Mouse (Mus musculus): ENCODE data around the gene Cdc37. TPM values are rescaled to one million over a fixed set of nuclear protein-coding genes. Genes with fewer than 3 reads are reported as not detected.

Cdc37 gene
- polyA plus RNA-seq (2012) = 216 and 275 TPM in 2 replicates

DNA sequence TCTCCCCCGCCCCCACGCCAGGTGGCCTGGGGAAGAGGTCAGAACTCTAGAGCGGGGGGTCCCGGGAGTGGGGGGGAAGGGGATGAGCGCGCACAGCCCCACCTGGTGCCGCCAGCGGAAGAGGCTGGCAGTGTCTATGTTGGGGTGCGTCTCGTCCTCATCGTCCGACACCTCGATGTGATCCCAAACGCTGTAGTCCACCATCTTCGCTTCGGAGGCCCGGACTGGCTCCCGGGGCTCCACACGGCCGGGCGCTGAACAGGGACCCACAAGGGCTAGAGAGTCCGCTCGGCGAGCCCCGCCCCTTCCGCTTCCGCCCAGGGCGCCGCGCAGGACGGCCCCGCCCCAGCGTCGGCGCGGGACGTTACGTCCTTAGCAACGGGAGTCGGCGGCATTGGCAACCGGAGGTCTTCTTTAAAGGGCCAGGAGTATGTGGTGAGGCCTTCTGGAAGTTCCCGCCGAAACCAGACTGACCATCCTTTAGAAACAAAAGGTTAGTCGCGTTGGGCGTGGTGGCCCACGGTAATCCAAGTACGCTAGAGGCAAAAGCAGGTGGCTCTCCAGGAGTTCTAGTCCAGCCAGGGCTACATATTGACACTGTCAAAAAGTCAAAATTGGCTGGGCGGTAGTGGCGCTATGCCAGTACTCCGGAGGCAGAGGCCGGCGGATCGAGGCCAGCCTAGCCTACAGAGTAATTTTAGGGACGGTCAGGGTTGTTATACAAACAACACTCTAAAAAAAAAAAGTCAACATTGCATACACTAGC, at the start of gene Cdc37:
Gene Cdc37, minus strand, starts transcription at position 329 of the 766 bp plus-strand sequence.
- no peak for TF ChIP-seq GATA1 (IDR thresholded peaks at IDR 0.05; ENCODE audit: low read length)

DNA sequence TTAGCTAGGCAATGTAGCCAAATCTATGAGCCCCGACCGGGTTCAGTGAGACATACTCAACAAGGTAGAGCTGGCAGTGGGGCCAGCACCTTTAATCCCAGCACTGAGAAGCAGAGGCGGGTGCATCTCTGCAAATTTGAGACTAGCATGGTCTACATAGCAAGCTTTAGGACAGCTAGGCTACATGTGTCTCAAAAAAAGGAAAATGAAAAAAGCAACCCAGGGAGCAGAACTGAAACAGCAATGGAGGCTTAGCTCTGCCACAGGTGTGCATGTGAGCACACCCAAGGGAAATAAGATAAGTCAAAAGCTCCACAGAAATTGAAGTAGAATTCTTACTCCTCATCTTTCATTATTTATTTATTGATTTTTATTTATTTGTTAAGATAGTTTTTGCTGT, 49.2 kb upstream of the Cdc37 start:
- no peak for TF ChIP-seq GATA1 (IDR thresholded peaks at IDR 0.05; ENCODE audit: low read length)

DNA sequence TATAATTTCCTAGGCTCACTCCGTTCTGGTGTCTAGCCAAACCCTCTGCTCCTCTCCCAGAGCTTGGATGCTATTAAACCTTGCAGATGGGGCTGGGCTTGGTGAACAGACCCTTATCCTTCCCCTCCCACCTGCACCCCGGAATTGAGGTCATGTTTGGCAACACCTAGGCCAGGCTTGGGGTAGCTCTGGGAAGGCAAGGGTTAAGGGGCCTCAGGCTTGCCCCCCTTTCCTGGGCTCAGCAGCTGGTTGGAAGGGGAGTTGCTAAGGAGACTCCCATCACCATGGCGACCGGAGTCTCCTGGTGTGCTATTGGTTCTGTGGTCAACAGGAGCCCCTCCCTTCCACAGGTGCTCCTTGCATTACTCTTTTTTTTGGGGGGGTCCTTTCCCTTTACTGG, 48.2 kb upstream of the Cdc37 start:
- no peak for TF ChIP-seq GATA1 (IDR thresholded peaks at IDR 0.05; ENCODE audit: low read length)

DNA sequence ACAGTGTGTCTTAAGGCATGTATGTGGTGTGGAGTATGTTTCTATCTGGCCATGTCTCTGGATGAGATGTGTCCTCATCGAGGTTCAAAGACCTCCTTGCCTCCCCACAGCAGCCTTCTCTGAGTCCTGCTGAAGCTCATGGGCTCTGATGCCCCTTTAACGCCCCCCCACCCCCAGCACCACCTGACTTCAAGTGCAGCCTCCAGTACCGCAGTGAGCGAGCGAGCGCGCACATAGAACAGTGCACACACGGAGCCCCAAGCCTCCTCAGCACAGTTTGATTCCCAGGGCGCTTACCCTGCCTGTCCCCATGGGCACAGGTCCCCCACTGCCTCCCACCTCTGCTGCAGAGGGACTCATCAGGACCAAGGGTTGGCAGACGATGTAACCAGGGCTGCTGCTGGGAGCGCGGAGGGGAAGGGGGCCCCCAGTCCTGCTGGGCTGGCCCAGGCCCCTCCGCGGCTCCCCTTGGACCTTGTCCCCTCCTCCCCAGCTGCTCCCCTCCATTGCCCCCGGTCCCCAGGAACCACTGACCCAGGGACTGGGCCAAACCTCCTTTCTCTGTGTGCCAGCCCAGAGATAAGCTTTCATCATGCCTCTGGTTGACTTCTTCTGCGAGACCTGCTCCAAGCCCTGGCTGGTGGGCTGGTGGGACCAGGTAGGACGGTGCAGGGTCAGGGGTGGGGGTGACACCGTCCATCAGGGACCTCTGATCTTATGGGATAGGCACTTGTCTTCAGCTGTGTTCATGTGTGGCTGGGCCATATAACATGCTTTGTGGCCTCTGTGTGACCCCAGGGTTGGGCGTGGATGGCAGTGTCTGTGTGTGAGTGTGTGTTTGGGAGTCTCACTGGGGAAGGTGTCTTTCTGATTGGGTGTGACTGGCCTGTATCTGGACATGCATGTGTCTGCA, 47.0 kb upstream of the Cdc37 start:
- no peak for TF ChIP-seq GATA1 (IDR thresholded peaks at IDR 0.05; ENCODE audit: low read length)

DNA sequence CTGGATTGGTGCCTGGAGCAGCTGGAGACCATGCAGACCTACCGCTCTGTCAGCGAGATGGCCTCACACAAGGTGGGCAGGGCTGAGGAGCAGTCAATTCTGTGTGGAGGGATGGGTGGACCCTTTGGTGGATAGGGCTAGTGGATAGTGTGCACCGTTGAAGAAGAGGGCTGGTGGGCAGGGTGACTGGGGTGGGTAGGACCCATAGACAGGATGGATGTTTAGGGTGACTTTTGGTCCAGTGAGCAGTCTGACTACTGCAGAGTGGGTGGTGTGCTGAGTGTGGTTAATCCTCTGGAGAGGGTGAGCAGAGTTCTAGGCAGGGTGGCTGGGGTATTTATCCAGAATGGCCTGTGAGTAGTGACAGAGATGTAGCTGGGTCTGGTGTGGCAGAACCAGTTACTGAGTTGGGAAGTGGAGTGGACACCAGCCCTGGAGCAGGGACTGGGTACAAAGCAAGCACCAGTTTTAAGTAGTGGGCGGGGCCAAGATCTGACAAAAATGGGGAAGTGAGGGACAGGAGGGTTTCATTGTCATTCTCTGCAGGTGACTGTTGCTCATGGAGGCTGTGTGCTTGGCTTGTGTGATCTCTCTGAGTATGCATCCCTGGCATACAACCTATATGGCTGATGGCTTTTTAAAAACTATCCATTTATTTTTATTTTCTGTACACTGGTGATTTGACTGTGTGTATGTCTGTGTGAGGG, 45.2 kb upstream of the Cdc37 start:
- no peak for TF ChIP-seq GATA1 (IDR thresholded peaks at IDR 0.05; ENCODE audit: low read length)

DNA sequence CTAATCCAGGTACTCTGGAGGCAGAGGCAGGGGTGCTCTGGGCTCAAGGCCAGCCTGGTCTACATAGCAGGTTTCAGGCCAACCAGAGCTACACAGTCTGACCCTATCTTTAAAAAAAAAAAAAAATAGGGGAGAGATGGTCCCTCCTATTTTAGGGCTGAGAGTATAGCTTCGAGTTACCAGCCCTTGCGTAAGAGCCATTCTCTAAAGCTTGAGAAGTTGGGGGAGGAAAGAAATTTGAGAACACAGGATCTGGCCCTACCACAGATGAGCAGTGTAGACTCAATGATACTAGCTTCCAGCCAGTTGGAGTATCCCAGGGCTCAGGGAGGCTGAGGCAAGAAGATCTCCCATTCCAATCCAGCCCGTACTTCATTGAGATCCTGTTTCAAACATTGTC, 44.0 kb upstream of the Cdc37 start:
- no peak for TF ChIP-seq GATA1 (IDR thresholded peaks at IDR 0.05; ENCODE audit: low read length)

DNA sequence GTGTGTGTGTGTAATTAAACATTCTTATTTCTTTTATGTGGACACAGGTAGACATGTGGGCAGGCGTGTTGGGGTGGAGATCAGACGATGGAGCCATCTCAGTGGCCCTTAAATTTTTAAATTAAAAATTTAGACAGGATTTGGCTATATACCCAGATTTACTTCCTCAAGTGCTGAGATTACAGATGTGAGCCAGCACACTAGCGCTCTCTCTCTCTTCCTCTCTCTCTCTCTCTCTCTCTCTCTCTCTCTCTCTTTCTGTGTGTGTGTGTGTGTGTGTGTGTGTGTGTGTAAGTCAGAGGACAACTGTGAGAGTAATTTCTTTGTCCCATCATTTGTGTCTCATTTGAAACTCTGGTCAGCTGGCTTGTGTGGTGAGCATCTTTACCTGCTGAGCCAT, 40.9 kb upstream of the Cdc37 start:
- TF ChIP-seq GATA1 (IDR thresholded peaks at IDR 0.05; ENCODE audit: low read length) = no peak

DNA sequence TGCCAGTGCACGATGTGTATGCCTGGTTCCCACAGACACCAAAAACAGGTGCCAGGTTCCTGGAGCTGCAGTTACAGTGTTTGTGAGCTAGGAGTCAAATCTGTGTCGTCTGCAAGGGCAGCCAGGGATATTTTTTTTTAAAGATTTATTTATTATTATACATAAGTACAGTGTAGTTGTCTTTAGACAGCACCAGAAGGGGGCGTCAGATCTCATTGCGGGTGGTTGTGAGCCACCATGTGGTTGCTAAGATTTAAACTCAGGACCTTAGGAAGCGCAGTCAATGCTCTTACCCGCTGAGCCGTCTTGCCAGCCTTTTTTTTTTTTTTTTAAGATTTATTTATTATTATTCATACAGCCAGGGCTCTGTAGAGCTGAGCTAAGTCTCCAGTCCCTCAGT, 40.1 kb upstream of the Cdc37 start:
- TF ChIP-seq GATA1 (IDR thresholded peaks at IDR 0.05; ENCODE audit: low read length) = no peak

DNA sequence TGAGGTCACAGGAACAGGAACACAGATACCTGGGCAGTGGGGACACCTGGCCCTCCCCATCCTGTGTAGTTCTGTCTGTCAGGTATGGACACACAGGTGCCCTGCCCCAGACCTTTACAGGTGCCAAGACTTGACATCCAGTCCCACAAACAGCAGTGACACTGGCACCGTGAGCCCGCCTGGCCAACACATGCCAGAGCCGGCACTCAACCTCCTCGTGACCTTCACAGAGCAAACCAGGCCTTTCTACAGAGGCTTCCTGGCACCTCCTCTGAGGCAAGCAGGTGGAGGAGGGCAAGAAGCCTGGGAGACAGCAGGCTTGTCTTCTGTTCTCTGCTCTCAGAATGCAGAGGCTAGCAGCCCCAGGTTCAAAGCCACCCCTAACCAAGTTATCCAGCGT, 35.7 kb upstream of the Cdc37 start:
- no peak for TF ChIP-seq GATA1 (IDR thresholded peaks at IDR 0.05; ENCODE audit: low read length)

DNA sequence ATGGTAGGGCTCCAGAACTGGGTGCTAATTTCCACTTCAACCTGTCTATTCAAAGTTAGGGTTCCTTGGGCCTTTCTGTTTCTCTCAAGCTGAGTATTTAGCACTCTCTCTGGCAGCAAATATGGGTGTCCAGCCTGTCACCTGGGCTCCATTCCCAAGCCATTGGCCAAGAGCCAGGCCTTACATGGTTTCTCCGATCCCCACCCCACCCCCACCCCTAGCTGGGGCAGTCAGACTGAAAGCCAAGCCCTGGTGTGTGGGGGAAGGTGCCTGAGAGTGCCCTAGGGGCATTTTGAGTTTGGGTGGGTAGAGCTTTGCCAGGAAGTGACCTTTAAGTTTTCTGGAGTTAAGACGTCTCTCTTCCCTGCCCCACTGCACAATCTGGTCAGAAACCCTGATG, 35.0 kb upstream of the Cdc37 start:
- TF ChIP-seq GATA1 (IDR thresholded peaks at IDR 0.05; ENCODE audit: low read length) = no peak

DNA sequence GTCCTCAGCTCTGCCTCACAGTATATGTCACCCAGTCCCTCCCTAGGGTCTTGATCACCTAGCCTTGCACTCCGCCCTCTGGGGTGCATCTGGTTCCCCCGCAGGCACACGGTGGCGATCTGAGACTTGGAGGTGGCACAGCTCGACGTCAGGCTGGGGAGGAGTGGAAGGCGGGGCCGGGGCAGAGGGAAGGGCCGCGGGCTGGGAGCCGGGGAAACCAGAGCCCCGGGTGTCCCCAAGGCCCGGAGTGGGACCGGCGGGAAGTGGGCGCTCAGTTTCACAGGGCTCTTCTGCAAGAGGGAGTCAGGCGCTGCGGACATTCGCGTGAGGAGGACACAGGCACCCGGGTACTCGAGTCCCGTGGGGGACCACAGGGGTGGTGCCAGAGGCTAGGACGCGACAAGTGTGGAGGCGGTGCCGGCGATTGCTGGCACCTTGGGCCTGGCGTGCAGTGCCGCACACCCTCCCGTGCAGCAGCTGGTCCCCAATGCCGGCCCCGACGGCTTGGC, 34.2 kb upstream of the Cdc37 start:
- no peak for TF ChIP-seq GATA1 (IDR thresholded peaks at IDR 0.05; ENCODE audit: low read length)

DNA sequence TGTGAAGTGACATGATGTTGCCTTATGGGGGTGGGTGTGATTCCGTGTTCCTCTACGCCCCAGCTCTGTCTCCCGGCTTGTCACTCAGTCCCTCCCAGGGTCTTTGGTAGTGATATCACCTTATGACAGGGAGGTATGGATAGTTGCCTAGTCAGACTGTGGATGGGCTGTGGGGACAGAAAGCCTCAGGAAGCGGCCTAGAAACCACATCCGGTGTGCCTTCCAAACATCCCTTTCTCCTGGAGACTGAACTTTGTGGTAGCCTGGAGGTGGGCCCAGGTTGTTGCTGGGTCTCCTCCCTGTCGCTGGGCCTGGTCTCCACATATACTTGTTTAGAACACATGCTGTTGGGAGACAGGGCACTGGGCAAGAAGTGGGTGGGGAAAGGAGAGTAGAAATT, 33.6 kb upstream of the Cdc37 start:
- TF ChIP-seq GATA1 (IDR thresholded peaks at IDR 0.05; ENCODE audit: low read length) = no peak

DNA sequence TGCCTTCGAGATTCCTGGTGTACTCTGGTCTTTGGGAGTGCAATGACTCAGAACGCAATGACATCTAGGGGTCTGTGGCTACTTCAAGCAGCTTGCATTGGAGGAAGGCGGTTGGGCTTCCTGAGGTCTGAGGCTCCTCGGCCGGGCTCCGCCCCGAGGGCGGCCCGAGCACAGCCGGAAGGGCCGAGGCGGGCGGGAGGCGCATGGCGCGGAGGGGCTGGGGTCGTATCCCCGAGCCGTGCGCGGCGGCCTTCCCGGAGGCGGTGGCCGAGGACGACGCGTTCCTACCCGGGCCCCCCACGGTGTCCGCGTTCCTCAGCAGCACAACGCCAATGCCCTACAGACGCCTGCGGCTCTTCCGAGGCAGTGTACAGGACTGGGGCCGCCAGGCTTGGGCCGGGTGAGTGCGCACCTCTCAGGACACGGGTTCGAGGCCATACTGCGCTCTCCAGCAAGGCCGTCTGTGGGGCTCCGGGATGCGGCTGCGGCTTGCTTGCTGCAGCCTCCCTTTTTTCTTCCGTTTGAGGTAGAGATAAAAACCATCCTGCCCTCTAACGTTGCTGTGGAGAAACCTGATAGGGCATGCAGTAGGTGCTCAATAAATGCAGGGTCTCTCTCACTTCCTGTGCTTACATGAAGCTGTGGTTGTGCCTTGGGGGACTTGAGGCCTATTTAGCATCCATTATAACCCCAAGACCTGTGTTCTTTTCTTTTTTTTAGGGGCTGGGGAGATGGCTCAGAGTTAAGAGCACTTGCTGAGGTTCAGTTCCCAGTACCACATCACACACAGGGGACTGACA, 31.8 kb upstream of the Cdc37 start:
- TF ChIP-seq GATA1 (IDR thresholded peaks at IDR 0.05; ENCODE audit: low read length) = no peak

DNA sequence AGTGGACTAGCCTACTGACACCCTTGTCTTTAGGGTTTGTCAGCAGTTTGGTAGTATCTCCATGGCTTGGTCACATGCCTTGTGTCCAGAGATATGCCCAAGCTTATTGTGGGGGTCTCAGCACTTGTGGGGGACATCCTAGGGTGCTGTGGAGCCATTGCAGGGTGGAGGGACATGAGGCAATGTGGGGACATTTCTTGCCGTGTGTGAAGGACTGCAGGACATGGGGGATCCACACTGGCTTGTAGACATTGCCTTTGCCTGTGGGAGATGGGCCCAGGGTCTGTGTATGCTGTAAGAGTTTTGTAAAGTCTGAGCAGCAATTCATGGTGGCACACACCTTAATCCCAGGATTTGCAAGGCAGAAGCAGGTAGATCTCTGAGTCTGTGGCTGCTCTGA, 31.1 kb upstream of the Cdc37 start:
- TF ChIP-seq GATA1 (IDR thresholded peaks at IDR 0.05; ENCODE audit: low read length) = no peak

DNA sequence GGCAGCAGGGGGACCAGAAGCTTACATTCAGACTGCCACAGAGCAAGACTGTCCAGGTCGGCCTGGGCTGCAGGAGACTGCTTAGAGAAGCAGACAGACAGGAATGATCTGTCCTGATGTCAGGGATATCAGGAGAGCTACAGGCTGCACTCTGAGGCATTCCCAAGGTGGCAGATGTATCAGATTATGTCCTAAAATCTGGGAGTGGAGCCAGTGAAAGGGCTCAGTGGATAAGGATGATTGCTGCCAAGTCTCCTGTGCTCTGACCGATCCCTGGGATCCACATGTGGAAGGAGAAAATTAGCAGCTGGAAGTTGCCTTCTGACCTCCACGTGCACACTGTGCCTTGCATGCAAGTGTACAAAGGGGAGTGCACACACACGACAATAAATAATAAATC, 30.6 kb upstream of the Cdc37 start:
- TF ChIP-seq GATA1 (IDR thresholded peaks at IDR 0.05; ENCODE audit: low read length) = no peak
